Mouse (Mus musculus) myocyte (in vitro differentiated cells): ENCODE measurements around the gene Pkig.
A peak's percentile ranks its signal among the peaks of the same experiment; 100 is the strongest.

Experiments used
- CEBPB ChIP-seq: IDR thresholded peaks from 2 replicates; pipeline ENCODE4 v1.6.1; 2011; ENCODE audit warnings: mild to moderate bottlenecking, moderate library complexity; ENCODE audit not compliant: poor library complexity, insufficient read depth, severe bottlenecking
- MAX ChIP-seq: IDR thresholded peaks from one replicate; pipeline ENCODE4 v1.6.1; 2011; ENCODE audit warnings: low read depth, mild to moderate bottlenecking, control low read depth
- MYOD1 ChIP-seq, 3 experiments: IDR thresholded peaks; one replicate each; pipeline ENCODE4 v1.6.1; 2011; ENCODE audit warnings: control low read depth in 2 of 3, low read depth in 2 of 3, mild to moderate bottlenecking in 2 of 3, moderate library complexity in 1 of 3; ENCODE audit not compliant: insufficient read length in 2 of 3, control insufficient read depth in 1 of 3
- POLR2A ChIP-seq: IDR thresholded peaks from one replicate; pipeline ENCODE4 v1.6.1; 2011; ENCODE audit warnings: low read depth, mild to moderate bottlenecking, control low read depth, moderate library complexity; ENCODE audit not compliant: insufficient read length
- POLR2AphosphoS2 ChIP-seq: IDR thresholded peaks from one replicate; pipeline ENCODE4 v1.6.1; 2011; ENCODE audit warnings: low read depth, control low read depth; ENCODE audit not compliant: insufficient read length

GRCm38 (mm10) chr2:163722550-163722949, 64.4 kb downstream of the Pkig start:
- TF ChIP-seq MAX (no peak), MYOD1 (IDR thresholded peaks at IDR 0.05; ENCODE audit: control insufficient read depth in 1 of 3, insufficient read length in 2 of 3, low read depth in 2 of 3) (peak in 1 of 3 experiments; percentile 72), CEBPB (no peak), POLR2A (no peak), POLR2AphosphoS2 (no peak)
